Mouse (Mus musculus) liver, embryonic 11.5 days (tissue): ENCODE measurements around the gene Ccdc134. TPM values are rescaled to one million over a fixed set of nuclear protein-coding genes. Genes with fewer than 3 reads are reported as not detected.

Experiments
- ATAC-seq: fragments of 200-750 bp; cut with Nextera tagmentation; replicated peaks from 2 replicates; pipeline ENCODE4 v1.8.0; 2017; ENCODE audit warnings: moderate number of reproducible peaks, mild to moderate bottlenecking, moderate TSS enrichment, moderate library complexity; ENCODE audit not compliant: low FRiP score
- DNase-seq: peaks from one replicate; pipeline ENCODE4 v3.0.0-alpha.2; 2017; ENCODE audit warnings: low spot score
- H3K27ac ChIP-seq: fragments of 300-500 bp; sonication (generic); 2 replicates; pipeline ENCODE4 v1.5.1; 2014; ENCODE audit warnings: mild to moderate bottlenecking, low read depth, low read length, control low read depth
- H3K27me3 ChIP-seq: fragments of 300-500 bp; sonication (generic); replicated peaks from 2 replicates; pipeline ENCODE4 v1.6.1; 2014; ENCODE audit warnings: low read length, mixed read lengths; ENCODE audit not compliant: control insufficient read depth, insufficient read depth
- H3K36me3 ChIP-seq: fragments of 300-500 bp; sonication (generic); 2 replicates; pipeline ENCODE4 v1.6.1; 2014; ENCODE audit warnings: mild to moderate bottlenecking, low read length, moderate library complexity, mixed read lengths; ENCODE audit not compliant: control insufficient read depth, insufficient read depth
- H3K4me1 ChIP-seq: fragments of 300-500 bp; sonication (generic); replicated peaks from 2 replicates; pipeline ENCODE4 v1.6.1; 2014; ENCODE audit warnings: low read length, mixed read lengths; ENCODE audit not compliant: control insufficient read depth, insufficient read depth
- H3K4me2 ChIP-seq: fragments of 300-500 bp; sonication (generic); 2 replicates; pipeline ENCODE4 v1.6.1; 2014; ENCODE audit warnings: mild to moderate bottlenecking, control low read depth, moderate library complexity
- H3K4me3 ChIP-seq: fragments of 300-500 bp; sonication (generic); 2 replicates; pipeline ENCODE4 v1.5.1; 2014; ENCODE audit warnings: low read depth, low read length, control low read depth
- H3K9ac ChIP-seq: fragments of 300-500 bp; sonication (generic); 2 replicates; pipeline ENCODE4 v1.6.1; 2014; ENCODE audit warnings: low read depth, low read length, control low read depth
- H3K9me3 ChIP-seq: fragments of 300-500 bp; sonication (generic); 2 replicates; pipeline ENCODE4 v1.6.1; 2016; ENCODE audit warnings: low read length, inconsistent platforms, mixed read lengths; ENCODE audit not compliant: control insufficient read depth
- WGBS: fragments of 180-500 bp; shearing (Covaris S2); extraction: QIAGEN DNeasy Blood & Tissue Kit; methylation state at CpG from one replicate; pipeline ENCODE4 v1.1.7; 2014; 5-methylcytosine and 5-hydroxymethylcytosine counted together
- polyA plus RNA-seq: library from polyadenylated mRNA; unstranded; fragments of >200 nt; fragmentation: Nextera tagmentation; extraction: Ambion mirVana; gene quantifications from 2 replicates; pipeline ENCODE4 v1.2.1, GENCODE M21; 2014

Ccdc134 gene
- polyA plus RNA-seq, 1 experiment from 2014 or later = 17.5 TPM

DNA sequence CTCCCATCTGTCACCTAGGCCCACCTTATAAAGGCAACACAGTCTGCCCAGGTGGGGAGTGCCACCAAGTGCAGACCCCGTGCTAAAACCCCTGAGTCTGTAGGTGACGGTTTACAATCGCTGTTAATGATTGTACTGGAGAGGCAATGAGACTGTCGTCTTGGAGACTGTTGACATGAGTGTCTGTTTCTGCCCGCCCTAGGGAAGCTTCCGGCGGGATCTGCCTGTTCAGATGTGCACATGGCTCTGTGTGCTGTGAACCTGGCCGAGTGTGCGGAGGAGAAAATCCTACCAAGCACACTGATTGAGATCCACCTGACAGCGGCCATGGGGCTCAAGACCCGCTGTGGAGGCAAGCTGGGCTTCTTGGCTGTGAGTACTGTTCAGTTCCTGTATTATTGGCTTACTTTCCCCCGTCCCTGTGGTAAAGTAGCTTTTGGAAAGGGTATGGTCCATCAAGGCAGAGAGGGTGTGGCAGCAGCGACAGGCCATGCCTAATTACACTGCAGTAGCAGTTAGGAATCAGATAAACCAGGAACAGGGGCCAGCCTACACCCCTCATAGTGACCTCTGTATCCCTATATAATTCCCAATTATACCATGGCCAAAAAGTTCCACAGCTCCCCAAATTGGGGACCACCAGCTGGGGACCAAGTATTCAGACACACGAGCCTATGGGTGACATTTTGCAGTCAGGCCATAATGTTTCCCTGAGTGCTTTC is 57.5 kb downstream of the Ccdc134 start:
- Histone ChIP-seq H3K4me1 (peaks cover 41% of the 10 kb centered on the region), H3K4me2 (peak overlapping the region; percentile 55), H3K27me3 (no peaks in the 10 kb centered on the region; the same call in 1 of the 2 replicates), H3K9me3 (peaks cover 6% of the 10 kb centered on the region; the same call in 1 of the 2 replicates), H3K36me3 (peaks cover 61% of the 10 kb centered on the region), H3K4me3 (no peak overlapping the region), H3K27ac (peak overlapping the region; percentile 96), H3K9ac (peak overlapping the region; percentile 60)
- WGBS = 77% methylated on average over 14 of the region's 14 CpGs
- DNase-seq = no peak
- ATAC-seq = no peak

DNA sequence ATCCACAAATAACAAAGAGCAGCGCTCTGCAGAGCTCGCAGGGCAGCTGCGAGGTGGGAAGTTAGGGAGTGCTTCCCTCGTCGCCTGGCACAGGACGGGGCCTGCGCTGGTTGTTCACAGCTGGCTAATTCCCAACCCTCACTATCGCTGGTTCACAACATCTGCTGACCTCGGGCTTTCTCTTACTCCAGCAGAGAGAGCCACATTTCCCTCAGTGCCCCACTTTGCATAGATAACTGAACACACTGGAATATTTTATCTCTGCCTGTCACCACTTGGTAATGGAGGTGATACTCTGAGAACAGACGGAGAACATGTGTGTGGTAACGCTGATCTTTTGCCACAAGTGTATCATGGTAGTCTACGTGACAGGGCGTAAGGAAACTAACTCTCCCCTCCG is 58.4 kb downstream of the Ccdc134 start:
- Histone ChIP-seq H3K9me3 (peaks cover 6% of the 10 kb centered on the region; the same call in 1 of the 2 replicates), H3K4me2 (peak overlapping the region; percentile 55), H3K36me3 (peaks cover 58% of the 10 kb centered on the region), H3K4me1 (peaks cover 41% of the 10 kb centered on the region), H3K27ac (peak overlapping the region; percentile 96), H3K9ac (peak overlapping the region; percentile 1; the same call in 1 of the 2 replicates), H3K27me3 (no peaks in the 10 kb centered on the region; the same call in 1 of the 2 replicates), H3K4me3 (no peak overlapping the region)
- 29% methylated on average over 14 of the region's 14 CpGs for WGBS
- DNase-seq (no peak), ATAC-seq (peak; percentile 79)

GRCm38 (mm10) chr15:82186931-82187330 is 59.2 kb downstream of the Ccdc134 start:
- peak overlapping the region; percentile 6; the same call in 1 of the 2 replicates for H3K4me2 ChIP-seq
- peaks cover 51% of the 10 kb centered on the region for H3K36me3 ChIP-seq
- peaks cover 41% of the 10 kb centered on the region for H3K4me1 ChIP-seq
- 64% methylated on average over 5 of the region's 5 CpGs for WGBS
- H3K9ac ChIP-seq = no peak overlapping the region; the same call in 1 of the 2 replicates
- DNase-seq (no peak), ATAC-seq (no peak)
- no peaks in the 10 kb centered on the region; the same call in 1 of the 2 replicates for H3K27me3 ChIP-seq
- no peak overlapping the region for H3K4me3 ChIP-seq
- peak overlapping the region; percentile 96 for H3K27ac ChIP-seq
- H3K9me3 ChIP-seq = peaks cover 6% of the 10 kb centered on the region; the same call in 1 of the 2 replicates

GRCm38 (mm10) chr15:82187401-82187800 is 59.7 kb downstream of the Ccdc134 start:
- Histone ChIP-seq H3K9ac (no peak overlapping the region), H3K27ac (peak overlapping the region; percentile 96), H3K36me3 (peaks cover 48% of the 10 kb centered on the region), H3K9me3 (peaks cover 1% of the 10 kb centered on the region; the same call in 1 of the 2 replicates), H3K4me3 (no peak overlapping the region), H3K4me2 (no peak overlapping the region), H3K27me3 (no peaks in the 10 kb centered on the region; the same call in 1 of the 2 replicates), H3K4me1 (peaks cover 41% of the 10 kb centered on the region)
- DNase-seq (no peak), ATAC-seq (no peak)
- 80% methylated on average over 4 of the region's 4 CpGs for WGBS

GRCm38 (mm10) chr15:82187924-82188323 is 60.2 kb downstream of the Ccdc134 start:
- no peaks in the 10 kb centered on the region for H3K9me3 ChIP-seq
- H3K9ac ChIP-seq = no peak overlapping the region
- no peak overlapping the region for H3K27ac ChIP-seq
- no peak overlapping the region for H3K4me3 ChIP-seq
- no peaks in the 10 kb centered on the region; the same call in 1 of the 2 replicates for H3K27me3 ChIP-seq
- DNase-seq (no peak), ATAC-seq (no peak)
- H3K36me3 ChIP-seq = peaks cover 49% of the 10 kb centered on the region
- WGBS = 100% methylated on average over 1 of the region's 1 CpGs
- H3K4me2 ChIP-seq = no peak overlapping the region
- peaks cover 41% of the 10 kb centered on the region for H3K4me1 ChIP-seq

GRCm38 (mm10) chr15:82188481-82189240 is 60.9 kb downstream of the Ccdc134 start:
- peaks cover 49% of the 10 kb centered on the region for H3K36me3 ChIP-seq
- no peak overlapping the region for H3K27ac ChIP-seq
- 96% methylated on average over 10 of the region's 10 CpGs for WGBS
- no peak overlapping the region for H3K9ac ChIP-seq
- no peak overlapping the region for H3K4me2 ChIP-seq
- H3K4me1 ChIP-seq = peaks cover 35% of the 10 kb centered on the region
- H3K27me3 ChIP-seq = no peaks in the 10 kb centered on the region; the same call in 1 of the 2 replicates
- H3K9me3 ChIP-seq = no peaks in the 10 kb centered on the region
- ATAC-seq (no peak), DNase-seq (no peak)
- H3K4me3 ChIP-seq = no peak overlapping the region

Other genes with a start within 250 kb of the Ccdc134 start
- gene Polr3h, start 201.7 kb upstream of the Ccdc134 start, polyA plus RNA-seq = 131 and 134 TPM in 2 replicates
- 3.7 and 3.9 TPM in 2 replicates for gene Csdc2, start 191.2 kb upstream of the Ccdc134 start, polyA plus RNA-seq
- gene Pmm1, start 167.0 kb upstream of the Ccdc134 start, polyA plus RNA-seq = 34.6 and 40.6 TPM in 2 replicates
- gene 1700029P11Rik, start 147.4 kb upstream of the Ccdc134 start, polyA plus RNA-seq = not detected in 2 replicates
- 133 and 151 TPM in 2 replicates for gene Xrcc6, start 140.1 kb upstream of the Ccdc134 start, polyA plus RNA-seq
- gene Desi1, start 94.1 kb upstream of the Ccdc134 start, polyA plus RNA-seq = 27.4 and 30.3 TPM in 2 replicates
- gene Snu13, start 80.3 kb upstream of the Ccdc134 start, polyA plus RNA-seq = 393 and 418 TPM in 2 replicates
- gene 4930407I10Rik, start 68.8 kb upstream of the Ccdc134 start, polyA plus RNA-seq = not detected in 2 replicates
- gene Mei1, start 57.9 kb upstream of the Ccdc134 start, polyA plus RNA-seq = not detected in 2 replicates
- gene Srebf2, start 19.3 kb downstream of the Ccdc134 start, polyA plus RNA-seq = 99.7 and 101 TPM in 2 replicates
- gene Shisa8, start 84.9 kb downstream of the Ccdc134 start, polyA plus RNA-seq = 0.12 and 0.73 TPM in 2 replicates
- 0.16 and 0.56 TPM in 2 replicates for gene Tnfrsf13c, start 96.4 kb downstream of the Ccdc134 start, polyA plus RNA-seq
- 56.5 and 58.8 TPM in 2 replicates for gene Cenpm, start 116.8 kb downstream of the Ccdc134 start, polyA plus RNA-seq
- gene 1500009C09Rik, start 124.5 kb downstream of the Ccdc134 start, polyA plus RNA-seq = not detected in 2 replicates
- 7.1 and 7.4 TPM in 2 replicates for gene Sept3, start 147.0 kb downstream of the Ccdc134 start, polyA plus RNA-seq
- gene Wbp2nl, start 171.0 kb downstream of the Ccdc134 start, polyA plus RNA-seq = 0.25 and 0.58 TPM in 2 replicates
- 33.7 and 37.2 TPM in 2 replicates for gene Naga, start 211.0 kb downstream of the Ccdc134 start, polyA plus RNA-seq
- 34.0 and 35.4 TPM in 2 replicates for gene Pheta2, start 211.0 kb downstream of the Ccdc134 start, polyA plus RNA-seq
- 218 and 233 TPM in 2 replicates for gene Smdt1, start 211.0 kb downstream of the Ccdc134 start, polyA plus RNA-seq
- gene Ndufa6, start 226.4 kb downstream of the Ccdc134 start, polyA plus RNA-seq = 432 and 467 TPM in 2 replicates